Mouse (Mus musculus) ES-CJ7 (cell line): ENCODE measurements around the gene Mup15.
"Not testable (repeated sequence)": the region's sequence is repeated elsewhere in the genome, so short reads cannot be mapped to it uniquely, and the experiment has no call there.

Experiments used
- DNase-seq: peaks from one replicate; pipeline ENCODE4 v3.0.0; 2011; ENCODE audit warnings: low read depth, low spot score

Mup15 gene

GRCm38 (mm10) chr4:61439643-61440042 lies at the start of gene Mup15:
Gene Mup15, minus strand, starts transcription at chr4:61439743.
- not testable (repeated sequence) for DNase-seq
